10 mouse cellular contexts compared by ENCODE assay signal in genomic region chrX:164398456-164398855, GRCm38 (mm10). TPM values are rescaled to one million over a fixed set of nuclear protein-coding genes. Genes with fewer than 3 reads are reported as not detected.
DNase-seq lines count a peak whose midpoint lies in the region; ATAC-seq and TF ChIP-seq lines count a peak whose summit lies in the region.
"Had no signal": no experiment of that assay in that cellular context is flagged by ENCODE, and none has a peak within 500 bp of the region (broad histone marks: within the 10 kb centered on the region; RNA-seq: fewer than 3 reads in every experiment).

No protein-coding gene starts in this region.

- intact Hi-C loops in gastrocnemius, postnatal 14 days (cut with DNase I; ENCODE audit: low total_unique reads): no loop called here

- DNase-seq in embryonic facial prominence, embryonic 11.5 days (ENCODE audit: low spot score): peak; percentile 56
- no peak for DNase-seq in embryonic facial prominence, embryonic 10.5 days (ENCODE audit: low spot score)
- DNase-seq in liver, postnatal 0 days: no peak
- DNase-seq in midbrain, postnatal 0 days (ENCODE audit: low spot score): peak; percentile 38
- DNase-seq in gastrocnemius, postnatal 14 days: no peak
- no peak for DNase-seq in frontal cortex, postnatal 14 days (ENCODE audit: low spot score in 2 of 2)

- TF ChIP-seq CTCF in liver, postnatal 0 days (IDR thresholded peaks at IDR 0.05; ENCODE audit: low read depth): peak; percentile 49
- TF ChIP-seq CTCF in midbrain, postnatal 0 days (IDR thresholded peaks at IDR 0.05): peak; percentile 74

- no peak overlapping the region for H3K4me2 ChIP-seq in embryonic facial prominence, embryonic 11.5 days (ENCODE audit: low read depth, low read length)
- no peak overlapping the region for H3K4me2 ChIP-seq in liver, postnatal 0 days (ENCODE audit: low read depth, low read length)
- no peak overlapping the region for H3K4me2 ChIP-seq in liver, embryonic 12.5 days
- no peak overlapping the region for H3K4me2 ChIP-seq in midbrain, postnatal 0 days (ENCODE audit: low read depth, low read length, poor library complexity, severe bottlenecking)
- H3K4me2 ChIP-seq: embryonic facial prominence, embryonic 13.5 days had no signal

- H3K4me3 ChIP-seq in embryonic facial prominence, embryonic 11.5 days (ENCODE audit: low read depth, low read length): no peak overlapping the region
- no peak overlapping the region for H3K4me3 ChIP-seq in embryonic facial prominence, embryonic 10.5 days
- no peak overlapping the region for H3K4me3 ChIP-seq in liver, postnatal 0 days (ENCODE audit: low read depth, low read length)
- no peak overlapping the region for H3K4me3 ChIP-seq in liver, embryonic 12.5 days
- no peak overlapping the region for H3K4me3 ChIP-seq in midbrain, postnatal 0 days (ENCODE audit: low read depth, low read length)
- H3K4me3 ChIP-seq: embryonic facial prominence, embryonic 13.5 days had no signal

- no peaks in the 10 kb centered on the region for H3K36me3 ChIP-seq in embryonic facial prominence, embryonic 11.5 days (replicated peaks; ENCODE audit: control insufficient read depth, insufficient read depth, low read depth, low read length)
- no peaks in the 10 kb centered on the region for H3K36me3 ChIP-seq in embryonic facial prominence, embryonic 10.5 days (replicated peaks)
- H3K36me3 ChIP-seq in liver, postnatal 0 days (replicated peaks; ENCODE audit: insufficient read depth, low read length): no peaks in the 10 kb centered on the region
- H3K36me3 ChIP-seq in liver, embryonic 12.5 days: no peaks in the 10 kb centered on the region
- H3K36me3 ChIP-seq in midbrain, postnatal 0 days (ENCODE audit: insufficient read depth, low read length): no peaks in the 10 kb centered on the region
- H3K36me3 ChIP-seq: embryonic facial prominence, embryonic 13.5 days had no signal

- H3K9me3 ChIP-seq in embryonic facial prominence, embryonic 11.5 days (replicated peaks; ENCODE audit: control insufficient read depth, low read length): no peaks in the 10 kb centered on the region
- H3K9me3 ChIP-seq in embryonic facial prominence, embryonic 10.5 days: no peaks in the 10 kb centered on the region
- no peaks in the 10 kb centered on the region for H3K9me3 ChIP-seq in liver, postnatal 0 days (ENCODE audit: low read length)
- no peaks in the 10 kb centered on the region for H3K9me3 ChIP-seq in liver, embryonic 12.5 days (replicated peaks)
- H3K9me3 ChIP-seq in midbrain, postnatal 0 days (ENCODE audit: low read length): no peaks in the 10 kb centered on the region
- H3K9me3 ChIP-seq: embryonic facial prominence, embryonic 13.5 days had no signal

- H3K27ac ChIP-seq in embryonic facial prominence, embryonic 11.5 days (replicated peaks; ENCODE audit: low read depth, low read length): no peak overlapping the region
- H3K27ac ChIP-seq in embryonic facial prominence, embryonic 10.5 days (replicated peaks): no peak overlapping the region
- no peak overlapping the region for H3K27ac ChIP-seq in liver, postnatal 0 days (ENCODE audit: low read depth)
- H3K27ac ChIP-seq in liver, embryonic 12.5 days: no peak overlapping the region
- no peak overlapping the region for H3K27ac ChIP-seq in midbrain, postnatal 0 days (ENCODE audit: low read depth, low read length)
- H3K27ac ChIP-seq: embryonic facial prominence, embryonic 13.5 days had no signal

- no peak overlapping the region for H3K9ac ChIP-seq in embryonic facial prominence, embryonic 11.5 days (replicated peaks; ENCODE audit: low read length)
- no peak overlapping the region for H3K9ac ChIP-seq in liver, postnatal 0 days (replicated peaks)
- no peak overlapping the region for H3K9ac ChIP-seq in liver, embryonic 12.5 days
- no peak overlapping the region for H3K9ac ChIP-seq in midbrain, postnatal 0 days (replicated peaks; ENCODE audit: low read length, poor library complexity, severe bottlenecking)
- H3K9ac ChIP-seq: embryonic facial prominence, embryonic 13.5 days had no signal

- TF ChIP-seq EP300 in liver, postnatal 0 days (IDR thresholded peaks at IDR 0.05; ENCODE audit: low read depth): no peak

- no peaks in the 10 kb centered on the region for H3K4me1 ChIP-seq in embryonic facial prominence, embryonic 11.5 days (ENCODE audit: control insufficient read depth, insufficient read depth, low read length)
- no peaks in the 10 kb centered on the region for H3K4me1 ChIP-seq in embryonic facial prominence, embryonic 10.5 days
- no peaks in the 10 kb centered on the region for H3K4me1 ChIP-seq in liver, postnatal 0 days (ENCODE audit: insufficient read depth)
- H3K4me1 ChIP-seq in liver, embryonic 12.5 days: no peaks in the 10 kb centered on the region
- no peaks in the 10 kb centered on the region for H3K4me1 ChIP-seq in midbrain, postnatal 0 days (ENCODE audit: insufficient read depth, low read length)
- H3K4me1 ChIP-seq: embryonic facial prominence, embryonic 13.5 days had no signal

- 60% methylated on average over 3 of the region's 3 CpGs for WGBS in embryonic facial prominence, embryonic 11.5 days
- WGBS in embryonic facial prominence, embryonic 10.5 days: 60% methylated on average over 3 of the region's 3 CpGs
- WGBS in liver, postnatal 0 days (ENCODE audit: insufficient replicate concordance): 46% methylated on average over 3 of the region's 3 CpGs
- 45% methylated on average over 3 of the region's 3 CpGs for WGBS in liver, embryonic 12.5 days (ENCODE audit: insufficient replicate concordance)
- WGBS in midbrain, postnatal 0 days: 61% methylated on average over 3 of the region's 3 CpGs

- H3K27me3 ChIP-seq in embryonic facial prominence, embryonic 11.5 days (ENCODE audit: control insufficient read depth, insufficient read depth, low read length): no peaks in the 10 kb centered on the region
- peaks cover 32% of the 10 kb centered on the region for H3K27me3 ChIP-seq in embryonic facial prominence, embryonic 10.5 days (replicated peaks; ENCODE audit: low read depth, poor library complexity, severe bottlenecking)
- no peaks in the 10 kb centered on the region for H3K27me3 ChIP-seq in liver, postnatal 0 days (ENCODE audit: insufficient read depth, low read length)
- H3K27me3 ChIP-seq in liver, embryonic 12.5 days (replicated peaks): no peaks in the 10 kb centered on the region
- H3K27me3 ChIP-seq in midbrain, postnatal 0 days (ENCODE audit: insufficient read depth, low read length): no peaks in the 10 kb centered on the region

- ATAC-seq in embryonic facial prominence, embryonic 11.5 days (replicated peaks; ENCODE audit: insufficient number of reproducible peaks, low FRiP score, low TSS enrichment, low read depth): no peak
- ATAC-seq in liver, postnatal 0 days: no peak
- ATAC-seq in liver, embryonic 12.5 days: no peak
- peak; percentile 63; the same call in 1 of the 2 replicates for ATAC-seq in common myeloid progenitor, adult 5-6 weeks (replicated peaks; ENCODE audit: low read depth, poor library complexity, severe bottlenecking)
- ATAC-seq in midbrain, postnatal 0 days (ENCODE audit: low FRiP score): no peak

RNA-seq across cellular contexts. Expression of gene Piga, which starts 21.1 kb away (rescaled TPM):
- 16.9 and 17.6 TPM in 2 replicates for polyA plus RNA-seq in embryonic facial prominence, embryonic 11.5 days (2014; fragmentation: Nextera tagmentation; extraction: Ambion mirVana)
- 20.0 and 22.4 TPM in 2 replicates for polyA plus RNA-seq in embryonic facial prominence, embryonic 10.5 days (2016; fragmentation: Nextera tagmentation; extraction: Ambion mirVana)
- 5.3 and 5.8 TPM in 2 replicates for polyA plus RNA-seq in liver, postnatal 0 days (2015; fragmentation: Nextera tagmentation; extraction: Ambion mirVana)
- 20.6 and 22.2 TPM in 2 replicates for polyA plus RNA-seq in liver, embryonic 12.5 days (2016; fragmentation: Nextera tagmentation; extraction: Ambion mirVana)
- 19.1 and 26.1 TPM in 2 replicates for total RNA-seq in common myeloid progenitor, adult 5-6 weeks (2017)
- 1.8 and 4.1 TPM in 2 replicates for total RNA-seq in midbrain, postnatal 0 days (2014; rRNA removed)
- 1.7 and 2.0 TPM in 2 replicates for polyA plus RNA-seq in midbrain, postnatal 0 days (2015; fragmentation: Nextera tagmentation; extraction: Ambion mirVana)
- 1 to 10 TPM; 1.7 to 2.6 TPM for total RNA-seq in gastrocnemius, postnatal 14 days (2021)

RNA-seq across cellular contexts. Expression of gene Vegfd, which starts 25.3 kb away (rescaled TPM):
- polyA plus RNA-seq in embryonic facial prominence, embryonic 11.5 days (2014; fragmentation: Nextera tagmentation; extraction: Ambion mirVana): 3.1 and 4.1 TPM in 2 replicates
- 4.8 and 5.3 TPM in 2 replicates for polyA plus RNA-seq in embryonic facial prominence, embryonic 10.5 days (2016; fragmentation: Nextera tagmentation; extraction: Ambion mirVana)
- polyA plus RNA-seq in liver, postnatal 0 days (2015; fragmentation: Nextera tagmentation; extraction: Ambion mirVana): 0.31 and 0.38 TPM in 2 replicates
- polyA plus RNA-seq in liver, embryonic 12.5 days (2016; fragmentation: Nextera tagmentation; extraction: Ambion mirVana): 1.0 and 1.2 TPM in 2 replicates
- total RNA-seq in common myeloid progenitor, adult 5-6 weeks (2017): 0.29 TPM in 1 of 2 replicates, not detected in the other
- total RNA-seq in midbrain, postnatal 0 days (2014; rRNA removed): 0.11 and 0.33 TPM in 2 replicates
- polyA plus RNA-seq in midbrain, postnatal 0 days (2015; fragmentation: Nextera tagmentation; extraction: Ambion mirVana): 0.10 and 0.13 TPM in 2 replicates
- total RNA-seq in gastrocnemius, postnatal 14 days (2021): 1 to 10 TPM; 1.7 to 2.1 TPM

RNA-seq across cellular contexts. Expression of gene Asb11, which starts 38.3 kb away (rescaled TPM):
- not detected in 2 replicates for polyA plus RNA-seq in embryonic facial prominence, embryonic 11.5 days (2014; fragmentation: Nextera tagmentation; extraction: Ambion mirVana)
- not detected in 2 replicates for polyA plus RNA-seq in embryonic facial prominence, embryonic 10.5 days (2016; fragmentation: Nextera tagmentation; extraction: Ambion mirVana)
- polyA plus RNA-seq in liver, postnatal 0 days (2015; fragmentation: Nextera tagmentation; extraction: Ambion mirVana): 0.12 and 0.26 TPM in 2 replicates
- not detected in 2 replicates for polyA plus RNA-seq in liver, embryonic 12.5 days (2016; fragmentation: Nextera tagmentation; extraction: Ambion mirVana)
- total RNA-seq in common myeloid progenitor, adult 5-6 weeks (2017): not detected in 2 replicates
- total RNA-seq in midbrain, postnatal 0 days (2014; rRNA removed): not detected in 2 replicates
- polyA plus RNA-seq in midbrain, postnatal 0 days (2015; fragmentation: Nextera tagmentation; extraction: Ambion mirVana): not detected in 2 replicates
- total RNA-seq in gastrocnemius, postnatal 14 days (2021): 10 to 100 TPM; 10.2 to 25.5 TPM
- polyA plus RNA-seq: C2C12; embryonic facial prominence, embryonic 13.5 days had no signal

Comparison
In these comparisons a context has a peak if more than half of its experiments do, and no peak if none do; other contexts are left out.
1. DNase-seq: peak in embryonic facial prominence, embryonic 11.5 days (single experiment) and midbrain, postnatal 0 days (single experiment); none in embryonic facial prominence, embryonic 10.5 days (single experiment), liver, postnatal 0 days (single experiment), gastrocnemius, postnatal 14 days (single experiment) and frontal cortex, postnatal 14 days (0 of 2).